Mouse (Mus musculus): ENCODE results near the gene Tex14.
"Not testable (repeated sequence)": the region's sequence is repeated elsewhere in the genome, so short reads cannot be mapped to it uniquely, and the experiment has no call there.

- TF ChIP-seq CTCF (IDR thresholded peaks at IDR 0.05; ENCODE audit: control insufficient read depth, insufficient read depth, insufficient read length); MYOD1 (IDR thresholded peaks at IDR 0.05; ENCODE audit: control insufficient read depth, insufficient read length, low read depth); FOSL1 (IDR thresholded peaks at IDR 0.05; ENCODE audit: insufficient read depth, low read length, poor library complexity, severe bottlenecking): not testable (repeated sequence)
- TF ChIP-seq MAX (IDR thresholded peaks at IDR 0.05) (peak; percentile 98), USF1 (IDR thresholded peaks at IDR 0.05; ENCODE audit: low read depth) (peak; percentile 92), CEBPB (IDR thresholded peaks at IDR 0.05; ENCODE audit: low read depth) (peak; percentile 9)
Observed at GRCm38 (mm10) chr11:87448476-87449199, 43.8 kb downstream of the Tex14 start.

All from C2C12 (cell line).